Mouse (Mus musculus): ENCODE measurements around the gene Atp6v1g3. TPM values are rescaled to one million over a fixed set of nuclear protein-coding genes. Genes with fewer than 3 reads are reported as not detected.

Atp6v1g3 gene
- not detected in 2 replicates for polyA plus RNA-seq (2014; fragmentation: Nextera tagmentation; extraction: Ambion mirVana)

DNA sequence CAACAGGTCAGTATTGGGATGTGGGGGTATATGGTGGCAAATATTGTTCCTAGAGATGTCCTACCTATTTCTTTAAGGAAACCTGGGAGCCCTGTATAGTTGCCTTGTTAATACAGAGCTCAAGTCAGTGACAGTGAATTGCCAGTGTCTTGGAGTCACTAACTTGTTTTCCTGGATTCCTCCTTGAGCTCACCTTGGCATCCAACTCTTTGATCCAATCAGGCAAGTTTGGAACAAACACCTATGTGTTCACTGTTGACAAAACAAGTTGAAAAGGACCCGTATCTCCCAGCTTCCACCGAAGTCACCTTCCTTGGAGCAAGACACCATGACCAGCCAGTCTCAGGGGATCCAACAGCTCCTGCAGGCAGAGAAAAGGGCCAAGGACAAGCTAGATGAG lies at the start of gene Atp6v1g3:
Atp6v1g3 (plus strand) TSS at position 301 of the 400 bp plus-strand sequence.
- Histone ChIP-seq H3K4me2 (ENCODE audit: low read depth, low read length, severe bottlenecking) (no peak within 1 kb of the TSS), H3K27me3 (ENCODE audit: control insufficient read depth, insufficient read depth, low read length) (no peaks in the 10 kb centered on the region), H3K9ac (ENCODE audit: low read length) (no peak within 1 kb of the TSS), H3K27ac (ENCODE audit: low read depth, low read length) (no peak within 1 kb of the TSS), H3K9me3 (ENCODE audit: control insufficient read depth, low read length) (no peaks in the 10 kb centered on the region), H3K4me3 (ENCODE audit: low read depth, low read length) (no peak within 1 kb of the TSS), H3K36me3 (ENCODE audit: control insufficient read depth, insufficient read depth, low read length) (no peaks in the 10 kb centered on the region), H3K4me1 (replicated peaks; ENCODE audit: control insufficient read depth, insufficient read depth, low read length) (no peaks in the 10 kb centered on the region)
- DNase-seq (ENCODE audit: low spot score) (no peak), ATAC-seq (replicated peaks; ENCODE audit: low FRiP score) (no peak)
- 95% methylated on average over 2 of the region's 2 CpGs for WGBS

DNA sequence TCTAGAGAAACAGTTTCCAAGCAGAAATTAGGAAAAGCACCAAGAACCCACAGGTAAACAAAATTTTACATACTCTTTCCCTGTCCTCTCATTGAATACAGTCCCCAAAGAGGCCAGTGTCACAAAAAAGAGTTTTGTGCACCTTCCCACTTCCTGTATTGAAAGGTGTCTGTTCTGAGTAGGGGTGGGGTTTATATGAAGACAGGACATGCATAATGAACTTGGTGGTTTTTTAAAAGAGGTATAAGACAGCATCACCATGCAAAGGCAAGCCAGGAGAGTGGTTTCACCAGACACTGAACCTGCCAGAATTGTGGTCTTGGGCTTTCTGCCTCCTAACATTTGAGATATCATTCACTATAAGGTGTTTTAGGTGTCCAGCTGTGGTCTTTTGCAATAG lies 40.5 kb upstream of the Atp6v1g3 start:
- ATAC-seq (replicated peaks; ENCODE audit: low FRiP score) (no peak), DNase-seq (ENCODE audit: low spot score) (no peak)
- Histone ChIP-seq H3K9ac (ENCODE audit: low read length) (no peak overlapping the region), H3K4me2 (ENCODE audit: low read depth, low read length, severe bottlenecking) (no peak overlapping the region), H3K4me1 (replicated peaks; ENCODE audit: control insufficient read depth, insufficient read depth, low read length) (no peaks in the 10 kb centered on the region), H3K4me3 (ENCODE audit: low read depth, low read length) (no peak overlapping the region), H3K9me3 (ENCODE audit: control insufficient read depth, low read length) (no peaks in the 10 kb centered on the region), H3K27ac (ENCODE audit: low read depth, low read length) (no peak overlapping the region), H3K27me3 (ENCODE audit: control insufficient read depth, insufficient read depth, low read length) (no peaks in the 10 kb centered on the region), H3K36me3 (ENCODE audit: control insufficient read depth, insufficient read depth, low read length) (no peaks in the 10 kb centered on the region)

DNA sequence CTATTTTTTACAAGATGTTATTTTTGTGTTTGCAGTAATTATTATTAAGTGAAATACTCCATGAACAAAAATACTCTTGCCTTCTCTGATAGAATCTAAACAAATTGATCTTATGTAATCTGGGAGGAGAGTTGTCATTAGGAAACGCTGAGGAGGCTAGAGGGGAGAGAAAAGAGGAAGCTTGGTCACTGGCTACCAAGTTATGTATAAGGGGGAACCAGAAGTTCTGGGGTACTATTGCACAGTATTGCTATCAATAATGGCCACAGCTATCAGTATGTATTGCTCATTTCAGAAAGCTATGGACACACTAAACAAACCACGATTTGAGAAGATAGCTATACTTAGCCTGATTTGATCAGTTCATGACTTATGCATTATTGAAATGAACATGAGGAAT lies 36.3 kb upstream of the Atp6v1g3 start:
- H3K27ac ChIP-seq (ENCODE audit: low read depth, low read length) = no peak overlapping the region
- H3K4me1 ChIP-seq (replicated peaks; ENCODE audit: control insufficient read depth, insufficient read depth, low read length) = no peaks in the 10 kb centered on the region
- no peaks in the 10 kb centered on the region for H3K27me3 ChIP-seq (ENCODE audit: control insufficient read depth, insufficient read depth, low read length)
- no peaks in the 10 kb centered on the region for H3K36me3 ChIP-seq (ENCODE audit: control insufficient read depth, insufficient read depth, low read length)
- H3K4me3 ChIP-seq (ENCODE audit: low read depth, low read length) = no peak overlapping the region
- H3K9me3 ChIP-seq (ENCODE audit: control insufficient read depth, low read length) = no peaks in the 10 kb centered on the region
- no peak for ATAC-seq (replicated peaks; ENCODE audit: low FRiP score)
- DNase-seq (ENCODE audit: low spot score) = no peak
- no peak overlapping the region for H3K9ac ChIP-seq (ENCODE audit: low read length)
- 87% methylated on average over 2 of the region's 2 CpGs for WGBS
- no peak overlapping the region for H3K4me2 ChIP-seq (ENCODE audit: low read depth, low read length, severe bottlenecking)

DNA sequence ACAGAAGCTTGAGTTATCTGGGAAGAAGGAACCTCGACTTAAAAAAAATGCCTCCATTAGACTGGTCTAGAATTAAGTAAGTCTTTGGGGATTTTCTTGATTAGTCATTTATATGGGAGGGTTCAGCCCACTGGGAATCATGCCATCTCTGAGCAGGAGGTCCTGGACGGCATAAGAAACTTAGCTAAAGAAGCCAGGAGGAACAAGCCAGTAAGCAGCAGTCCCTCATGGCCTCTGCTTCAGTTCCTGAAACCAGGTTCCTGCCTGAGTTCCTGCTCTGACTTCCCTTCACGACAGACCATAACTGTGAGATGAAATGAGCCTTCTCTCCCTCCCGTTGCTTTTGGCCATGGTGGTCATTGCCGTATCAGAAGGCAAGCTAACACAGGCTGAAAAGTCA lies 29.6 kb upstream of the Atp6v1g3 start:
- no peak for ATAC-seq (replicated peaks; ENCODE audit: low FRiP score)
- H3K4me1 ChIP-seq (replicated peaks; ENCODE audit: control insufficient read depth, insufficient read depth, low read length) = no peaks in the 10 kb centered on the region
- no peak overlapping the region for H3K4me3 ChIP-seq (ENCODE audit: low read depth, low read length)
- no peak overlapping the region for H3K9ac ChIP-seq (ENCODE audit: low read length)
- no peak for DNase-seq (ENCODE audit: low spot score)
- H3K27ac ChIP-seq (ENCODE audit: low read depth, low read length) = no peak overlapping the region
- no peaks in the 10 kb centered on the region for H3K9me3 ChIP-seq (ENCODE audit: control insufficient read depth, low read length)
- H3K4me2 ChIP-seq (ENCODE audit: low read depth, low read length, severe bottlenecking) = no peak overlapping the region
- H3K27me3 ChIP-seq (ENCODE audit: control insufficient read depth, insufficient read depth, low read length) = no peaks in the 10 kb centered on the region
- no peaks in the 10 kb centered on the region for H3K36me3 ChIP-seq (ENCODE audit: control insufficient read depth, insufficient read depth, low read length)
- WGBS = 72% methylated on average over 5 of the region's 5 CpGs

DNA sequence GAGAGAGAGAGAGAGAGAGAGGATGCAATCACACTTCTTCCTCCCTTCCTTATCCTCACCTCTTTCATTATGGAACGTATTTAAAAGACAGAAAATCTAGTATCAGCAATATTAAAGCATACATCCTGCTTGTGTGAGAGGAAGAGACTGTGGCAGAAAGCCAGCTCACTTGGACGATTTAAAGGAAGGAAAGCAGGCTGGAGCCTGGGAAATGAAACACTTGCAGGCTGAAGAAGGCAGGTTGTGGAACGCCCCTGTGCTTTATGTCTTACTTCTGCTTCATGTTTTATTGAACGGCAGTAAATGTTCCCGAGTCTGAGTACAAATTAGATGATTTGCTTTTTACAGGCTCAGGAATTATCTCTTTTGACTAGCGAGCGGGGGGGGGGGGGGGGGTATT lies 29.1 kb upstream of the Atp6v1g3 start:
- Histone ChIP-seq H3K4me3 (ENCODE audit: low read depth, low read length) (no peak overlapping the region), H3K4me1 (replicated peaks; ENCODE audit: control insufficient read depth, insufficient read depth, low read length) (no peaks in the 10 kb centered on the region), H3K9me3 (ENCODE audit: control insufficient read depth, low read length) (no peaks in the 10 kb centered on the region), H3K9ac (ENCODE audit: low read length) (no peak overlapping the region), H3K4me2 (ENCODE audit: low read depth, low read length, severe bottlenecking) (no peak overlapping the region), H3K27ac (ENCODE audit: low read depth, low read length) (no peak overlapping the region), H3K27me3 (ENCODE audit: control insufficient read depth, insufficient read depth, low read length) (no peaks in the 10 kb centered on the region), H3K36me3 (ENCODE audit: control insufficient read depth, insufficient read depth, low read length) (no peaks in the 10 kb centered on the region)
- DNase-seq (ENCODE audit: low spot score) (no peak), ATAC-seq (replicated peaks; ENCODE audit: low FRiP score) (no peak)
- 68% methylated on average over 7 of the region's 7 CpGs for WGBS

DNA sequence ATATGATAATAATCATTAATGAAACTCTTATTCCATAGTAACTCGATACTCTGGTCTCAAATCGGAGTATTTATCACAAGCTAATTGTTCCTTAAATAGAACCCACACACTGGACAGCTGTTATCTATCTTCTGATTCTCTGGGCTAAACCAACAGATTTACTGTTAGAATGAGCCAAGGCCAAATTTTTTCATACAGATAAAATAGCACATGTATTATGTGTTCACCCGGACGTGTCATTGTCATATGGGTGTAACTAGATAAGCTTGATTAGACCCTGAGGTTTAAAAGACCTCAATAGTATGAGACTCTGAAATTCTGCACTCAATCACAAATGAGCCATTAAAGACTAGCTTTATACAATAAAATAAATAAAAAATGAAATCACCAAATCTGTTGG lies 28.4 kb upstream of the Atp6v1g3 start:
- no peaks in the 10 kb centered on the region for H3K9me3 ChIP-seq (ENCODE audit: control insufficient read depth, low read length)
- no peaks in the 10 kb centered on the region for H3K4me1 ChIP-seq (replicated peaks; ENCODE audit: control insufficient read depth, insufficient read depth, low read length)
- no peak for ATAC-seq (replicated peaks; ENCODE audit: low FRiP score)
- H3K4me3 ChIP-seq (ENCODE audit: low read depth, low read length) = no peak overlapping the region
- WGBS = 91% methylated on average over 4 of the region's 4 CpGs
- no peaks in the 10 kb centered on the region for H3K36me3 ChIP-seq (ENCODE audit: control insufficient read depth, insufficient read depth, low read length)
- no peak overlapping the region for H3K4me2 ChIP-seq (ENCODE audit: low read depth, low read length, severe bottlenecking)
- no peaks in the 10 kb centered on the region for H3K27me3 ChIP-seq (ENCODE audit: control insufficient read depth, insufficient read depth, low read length)
- no peak overlapping the region for H3K9ac ChIP-seq (ENCODE audit: low read length)
- DNase-seq (ENCODE audit: low spot score) = no peak
- no peak overlapping the region for H3K27ac ChIP-seq (ENCODE audit: low read depth, low read length)

DNA sequence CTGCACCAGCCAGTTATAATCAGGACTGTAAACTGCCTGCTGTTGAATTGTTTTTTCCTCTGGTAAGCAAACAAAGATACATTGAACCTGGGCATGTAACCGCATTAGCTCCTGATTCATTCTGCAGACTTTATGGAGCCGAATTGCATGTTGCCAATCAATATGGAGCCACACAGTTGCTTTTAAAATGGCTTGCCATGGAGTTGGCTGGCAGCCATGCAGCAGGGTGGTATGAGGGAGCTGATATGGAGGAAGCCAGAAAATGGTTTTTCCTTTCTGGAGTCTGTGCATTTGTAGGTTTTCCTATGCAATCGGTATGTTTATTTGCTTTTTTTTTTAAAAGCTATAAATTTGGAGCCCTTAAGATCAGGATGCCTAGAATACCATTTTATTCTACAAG lies 28.0 kb upstream of the Atp6v1g3 start:
- H3K4me1 ChIP-seq (replicated peaks; ENCODE audit: control insufficient read depth, insufficient read depth, low read length) = no peaks in the 10 kb centered on the region
- H3K27ac ChIP-seq (ENCODE audit: low read depth, low read length) = no peak overlapping the region
- WGBS = 93% methylated on average over 3 of the region's 3 CpGs
- H3K4me3 ChIP-seq (ENCODE audit: low read depth, low read length) = no peak overlapping the region
- DNase-seq (ENCODE audit: low spot score) = no peak
- no peaks in the 10 kb centered on the region for H3K27me3 ChIP-seq (ENCODE audit: control insufficient read depth, insufficient read depth, low read length)
- no peaks in the 10 kb centered on the region for H3K36me3 ChIP-seq (ENCODE audit: control insufficient read depth, insufficient read depth, low read length)
- ATAC-seq (replicated peaks; ENCODE audit: low FRiP score) = no peak
- no peak overlapping the region for H3K4me2 ChIP-seq (ENCODE audit: low read depth, low read length, severe bottlenecking)
- H3K9me3 ChIP-seq (ENCODE audit: control insufficient read depth, low read length) = no peaks in the 10 kb centered on the region
- no peak overlapping the region for H3K9ac ChIP-seq (ENCODE audit: low read length)

DNA sequence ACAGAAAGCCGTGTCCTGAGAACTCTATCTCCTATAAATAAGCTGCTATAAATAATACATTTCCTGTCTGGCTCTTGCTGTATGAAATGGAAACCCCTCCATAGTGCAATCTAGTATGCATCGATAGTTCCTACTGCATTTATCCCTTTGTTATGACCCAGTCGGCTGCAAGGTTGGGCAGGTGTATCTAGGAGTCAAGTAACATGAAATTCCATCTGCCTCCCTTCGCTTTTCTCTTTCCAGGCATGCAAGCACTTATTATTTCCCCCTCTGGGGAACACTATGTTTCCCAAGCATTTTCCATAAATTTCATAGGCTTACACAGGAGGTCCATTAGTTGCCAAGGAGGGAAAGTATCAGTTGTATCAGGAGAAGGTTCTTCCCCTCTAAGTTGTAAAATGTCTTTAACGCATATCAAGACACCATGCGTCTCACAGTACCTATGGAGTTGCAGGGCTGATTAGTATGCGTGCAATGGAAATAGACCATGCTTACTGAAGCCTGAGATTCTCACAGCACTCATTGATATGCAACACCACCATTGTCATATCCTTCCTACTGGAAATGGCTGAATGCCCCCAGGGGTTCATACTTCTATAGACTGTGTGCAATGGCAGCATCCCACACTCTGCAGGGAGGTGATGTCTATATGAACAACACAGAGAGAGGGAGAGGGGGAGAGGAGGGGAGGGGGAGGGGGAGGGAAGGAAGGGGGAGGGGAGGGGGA lies 26.9 kb upstream of the Atp6v1g3 start:
- peak; percentile 64 for ATAC-seq (replicated peaks; ENCODE audit: low FRiP score)
- Histone ChIP-seq H3K4me1 (replicated peaks; ENCODE audit: control insufficient read depth, insufficient read depth, low read length) (no peaks in the 10 kb centered on the region), H3K27ac (ENCODE audit: low read depth, low read length) (no peak overlapping the region), H3K9me3 (ENCODE audit: control insufficient read depth, low read length) (no peaks in the 10 kb centered on the region), H3K36me3 (ENCODE audit: control insufficient read depth, insufficient read depth, low read length) (no peaks in the 10 kb centered on the region), H3K4me2 (ENCODE audit: low read depth, low read length, severe bottlenecking) (no peak overlapping the region), H3K4me3 (ENCODE audit: low read depth, low read length) (no peak overlapping the region), H3K27me3 (ENCODE audit: control insufficient read depth, insufficient read depth, low read length) (no peaks in the 10 kb centered on the region), H3K9ac (ENCODE audit: low read length) (no peak overlapping the region)
- 88% methylated on average over 7 of the region's 7 CpGs for WGBS
- DNase-seq (ENCODE audit: low spot score) = no peak

DNA sequence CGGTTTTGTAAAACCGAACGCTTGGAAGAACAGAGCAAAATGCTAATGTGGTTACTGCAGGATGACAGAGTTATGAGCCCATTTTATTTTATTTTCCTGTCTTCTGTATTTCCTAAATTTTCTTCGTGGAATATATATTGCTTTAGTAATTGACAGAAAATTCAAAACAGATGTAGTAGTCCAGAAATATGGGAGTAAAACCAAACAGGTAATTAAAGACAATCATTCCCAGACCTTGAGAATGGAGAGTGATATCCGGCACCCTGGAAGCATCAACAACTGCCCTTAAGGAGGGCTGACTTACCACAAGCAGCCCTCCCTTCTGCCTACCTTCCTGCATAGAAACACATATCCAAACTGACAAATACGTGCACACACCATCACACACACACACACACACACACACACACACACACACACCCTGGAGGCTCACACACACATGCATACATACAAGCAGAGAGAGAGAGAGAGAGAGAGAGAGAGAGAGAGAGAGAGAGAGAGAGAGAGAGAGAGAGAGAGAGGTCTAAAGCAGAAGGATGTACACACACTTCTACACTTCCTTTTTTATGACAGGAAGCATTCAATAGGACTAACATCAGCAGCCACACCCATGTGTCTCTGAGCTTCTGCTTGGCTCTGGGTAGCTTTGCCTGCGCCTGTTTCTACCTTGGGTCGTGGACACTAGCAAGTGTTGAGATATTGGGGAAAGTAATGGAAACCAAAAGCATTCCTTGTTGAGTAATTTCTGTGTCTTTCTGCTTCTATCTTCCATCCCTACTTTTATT lies 25.6 kb upstream of the Atp6v1g3 start:
- Histone ChIP-seq H3K9me3 (ENCODE audit: control insufficient read depth, low read length) (no peaks in the 10 kb centered on the region), H3K4me3 (ENCODE audit: low read depth, low read length) (no peak overlapping the region), H3K27ac (ENCODE audit: low read depth, low read length) (no peak overlapping the region), H3K36me3 (ENCODE audit: control insufficient read depth, insufficient read depth, low read length) (no peaks in the 10 kb centered on the region), H3K9ac (ENCODE audit: low read length) (no peak overlapping the region), H3K4me1 (replicated peaks; ENCODE audit: control insufficient read depth, insufficient read depth, low read length) (no peaks in the 10 kb centered on the region), H3K27me3 (ENCODE audit: control insufficient read depth, insufficient read depth, low read length) (no peaks in the 10 kb centered on the region), H3K4me2 (ENCODE audit: low read depth, low read length, severe bottlenecking) (no peak overlapping the region)
- ATAC-seq (replicated peaks; ENCODE audit: low FRiP score) (no peak), DNase-seq (ENCODE audit: low spot score) (no peak)
- 82% methylated on average over 8 of the region's 8 CpGs for WGBS
